Mouse (Mus musculus) heart, postnatal 0 days (tissue): ENCODE results near the gene Foxq1.

ENCODE experiments used
- CTCF ChIP-seq: IDR thresholded peaks from 2 replicates; pipeline ENCODE4 v1.5.1; 2016; ENCODE audit warnings: antibody characterized with exemption, control low read depth, low read depth
- EP300 ChIP-seq: IDR thresholded peaks from 2 replicates; pipeline ENCODE4 v1.6.1; 2016; ENCODE audit warnings: antibody characterized with exemption, low read depth

- TF ChIP-seq EP300 (no peak), CTCF (no peak)
Observed at GRCm38 (mm10) chr13:31576696-31577095, 20.8 kb downstream of the Foxq1 start.
